Mouse (Mus musculus) hindbrain, embryonic 13.5 days (tissue): ENCODE results near the gene Tbc1d25. TPM values are rescaled to one million over a fixed set of nuclear protein-coding genes. Genes with fewer than 3 reads are reported as not detected.

ENCODE experiments used
- ATAC-seq: fragments of 200-750 bp; cut with Nextera tagmentation; 2 replicates; pipeline ENCODE4 v1.8.0; 2017; ENCODE audit warnings: moderate TSS enrichment; ENCODE audit not compliant: low FRiP score
- H3K27ac ChIP-seq: fragments of 300-500 bp; sonication (generic); 2 replicates; pipeline ENCODE4 v1.5.1; 2015; ENCODE audit warnings: inconsistent platforms, mild to moderate bottlenecking, moderate library complexity
- H3K27me3 ChIP-seq: fragments of 300-500 bp; sonication (generic); 2 replicates; pipeline ENCODE4 v1.6.1; 2015; ENCODE audit warnings: mild to moderate bottlenecking, inconsistent platforms
- H3K36me3 ChIP-seq: fragments of 300-500 bp; sonication (generic); 2 replicates; pipeline ENCODE4 v1.6.1; 2015; ENCODE audit warnings: mild to moderate bottlenecking, inconsistent platforms
- H3K4me1 ChIP-seq: fragments of 300-500 bp; sonication (generic); replicated peaks from 2 replicates; pipeline ENCODE4 v1.6.1; 2015; ENCODE audit warnings: inconsistent platforms
- H3K4me2 ChIP-seq: fragments of 300-500 bp; sonication (generic); 2 replicates; pipeline ENCODE4 v1.6.1; 2015; ENCODE audit warnings: inconsistent platforms, mild to moderate bottlenecking, moderate library complexity
- H3K4me3 ChIP-seq: fragments of 300-500 bp; sonication (generic); 2 replicates; pipeline ENCODE4 v1.5.1; 2015; ENCODE audit warnings: mild to moderate bottlenecking, inconsistent platforms
- H3K9ac ChIP-seq: fragments of 300-500 bp; sonication (generic); 2 replicates; pipeline ENCODE4 v1.6.1; 2015; ENCODE audit warnings: mild to moderate bottlenecking, inconsistent platforms
- H3K9me3 ChIP-seq: fragments of 300-500 bp; sonication (generic); 2 replicates; pipeline ENCODE4 v1.6.1; 2016; ENCODE audit warnings: inconsistent platforms
- WGBS: fragments of 180-500 bp; shearing (Covaris S2); methylation state at CpG from one replicate; pipeline ENCODE4 v1.1.7; 2015; 5-methylcytosine and 5-hydroxymethylcytosine counted together
- polyA plus RNA-seq: library from polyadenylated mRNA; unstranded; fragments of >200 nt; fragmentation: Nextera tagmentation; extraction: Ambion mirVana; gene quantifications from 2 replicates; pipeline ENCODE4 v1.2.1, GENCODE M21; 2015

The Tbc1d25 gene
- 19.8 and 21.0 TPM in 2 replicates for polyA plus RNA-seq

GRCm38 (mm10) chrX:8175504-8176385 is at the start of gene Tbc1d25:
TSS of gene Tbc1d25 (minus strand) at chrX:8176181.
- H3K4me3 ChIP-seq: peak within 1 kb of the TSS; percentile 48

GRCm38 (mm10) chrX:8223473-8223872 is 47.5 kb upstream of the Tbc1d25 start:
- Histone ChIP-seq H3K9ac (no peak overlapping the region), H3K4me2 (no peak overlapping the region), H3K36me3 (no peaks in the 10 kb centered on the region), H3K4me3 (no peak overlapping the region), H3K27me3 (no peaks in the 10 kb centered on the region), H3K9me3 (no peaks in the 10 kb centered on the region), H3K4me1 (no peaks in the 10 kb centered on the region), H3K27ac (no peak overlapping the region)
- 90% methylated on average over 7 of the region's 7 CpGs for WGBS
- no peak for ATAC-seq

More at GRCm38 (mm10) chrX:8175504-8176385, at the start of gene Tbc1d25:
- Histone ChIP-seq H3K9me3 (no peaks in the 10 kb centered on the region), H3K27ac (no peak within 1 kb of the TSS; the same call in 1 of the 2 replicates), H3K27me3 (no peaks in the 10 kb centered on the region), H3K4me1 (peaks cover 11% of the 10 kb centered on the region), H3K36me3 (peaks cover 5% of the 10 kb centered on the region; the same call in 1 of the 2 replicates), H3K9ac (peak within 1 kb of the TSS; percentile 64), H3K4me2 (peak within 1 kb of the TSS; percentile 56)
- peak; percentile 96 for ATAC-seq
- WGBS: 11% methylated on average over 56 of the region's 56 CpGs

- Histone ChIP-seq H3K4me3 (no peak overlapping the region), H3K36me3 (no peaks in the 10 kb centered on the region), H3K27ac (no peak overlapping the region), H3K4me1 (no peaks in the 10 kb centered on the region), H3K9me3 (no peaks in the 10 kb centered on the region), H3K4me2 (no peak overlapping the region), H3K9ac (no peak overlapping the region), H3K27me3 (no peaks in the 10 kb centered on the region)
- ATAC-seq: no peak
- WGBS: 67% methylated on average over 7 of the region's 7 CpGs
Observed at GRCm38 (mm10) chrX:8222678-8223421, 46.9 kb upstream of the Tbc1d25 start.

GRCm38 (mm10) chrX:8222296-8222677 is 46.3 kb upstream of the Tbc1d25 start:
- no peak overlapping the region for H3K9ac ChIP-seq
- no peak overlapping the region for H3K4me2 ChIP-seq
- H3K4me3 ChIP-seq: no peak overlapping the region
- H3K27me3 ChIP-seq: no peaks in the 10 kb centered on the region
- ATAC-seq: no peak
- H3K27ac ChIP-seq: no peak overlapping the region
- H3K9me3 ChIP-seq: no peaks in the 10 kb centered on the region
- H3K4me1 ChIP-seq: no peaks in the 10 kb centered on the region
- 75% methylated on average over 3 of the region's 3 CpGs for WGBS
- H3K36me3 ChIP-seq: no peaks in the 10 kb centered on the region

- H3K9ac ChIP-seq: no peak overlapping the region
- no peak overlapping the region for H3K27ac ChIP-seq
- no peak for ATAC-seq
- H3K36me3 ChIP-seq: no peaks in the 10 kb centered on the region
- no peaks in the 10 kb centered on the region for H3K9me3 ChIP-seq
- no peaks in the 10 kb centered on the region for H3K4me1 ChIP-seq
- no peak overlapping the region for H3K4me2 ChIP-seq
- H3K4me3 ChIP-seq: no peak overlapping the region
- 36% methylated on average over 8 of the region's 8 CpGs for WGBS
- H3K27me3 ChIP-seq: no peaks in the 10 kb centered on the region
Observed at GRCm38 (mm10) chrX:8219651-8220050, 43.7 kb upstream of the Tbc1d25 start.

- WGBS: 74% methylated on average over 2 of the region's 2 CpGs
- Histone ChIP-seq H3K4me1 (no peaks in the 10 kb centered on the region), H3K27ac (no peak overlapping the region), H3K9ac (no peak overlapping the region), H3K36me3 (no peaks in the 10 kb centered on the region), H3K27me3 (no peaks in the 10 kb centered on the region), H3K4me2 (no peak overlapping the region), H3K9me3 (no peaks in the 10 kb centered on the region), H3K4me3 (no peak overlapping the region)
- no peak for ATAC-seq
Observed at GRCm38 (mm10) chrX:8218114-8218513, 42.1 kb upstream of the Tbc1d25 start.

- Histone ChIP-seq H3K4me1 (no peaks in the 10 kb centered on the region), H3K27me3 (no peaks in the 10 kb centered on the region), H3K4me2 (no peak overlapping the region), H3K4me3 (no peak overlapping the region), H3K36me3 (no peaks in the 10 kb centered on the region), H3K27ac (no peak overlapping the region), H3K9ac (no peak overlapping the region), H3K9me3 (no peaks in the 10 kb centered on the region)
- no peak for ATAC-seq
- 51% methylated on average over 6 of the region's 6 CpGs for WGBS
Observed at GRCm38 (mm10) chrX:8217383-8217782, 41.4 kb upstream of the Tbc1d25 start.

GRCm38 (mm10) chrX:8211490-8212207 is 35.7 kb upstream of the Tbc1d25 start:
- ATAC-seq: no peak
- Histone ChIP-seq H3K4me3 (no peak overlapping the region), H3K36me3 (no peaks in the 10 kb centered on the region), H3K4me1 (0 out of 2 replicates have a peak, but pooled peaks cover 3% of the 10 kb centered on the region), H3K4me2 (no peak overlapping the region), H3K9me3 (no peaks in the 10 kb centered on the region), H3K27ac (no peak overlapping the region), H3K9ac (no peak overlapping the region), H3K27me3 (no peaks in the 10 kb centered on the region)
- 82% methylated on average over 7 of the region's 7 CpGs for WGBS

GRCm38 (mm10) chrX:8209720-8210119 is 33.7 kb upstream of the Tbc1d25 start:
- no peak for ATAC-seq
- H3K9me3 ChIP-seq: no peaks in the 10 kb centered on the region
- no peaks in the 10 kb centered on the region for H3K36me3 ChIP-seq
- H3K4me1 ChIP-seq: peaks cover 10% of the 10 kb centered on the region
- H3K4me3 ChIP-seq: no peak overlapping the region
- H3K4me2 ChIP-seq: no peak overlapping the region
- WGBS: 82% methylated on average over 2 of the region's 2 CpGs
- H3K27me3 ChIP-seq: no peaks in the 10 kb centered on the region
- no peak overlapping the region for H3K9ac ChIP-seq
- H3K27ac ChIP-seq: no peak overlapping the region

- ATAC-seq: no peak
- Histone ChIP-seq H3K9me3 (no peaks in the 10 kb centered on the region; the same call in 1 of the 2 replicates), H3K27me3 (no peaks in the 10 kb centered on the region), H3K9ac (0 out of 2 replicates have a peak overlapping the region, but pooled peaks have one; percentile 60), H3K4me2 (peak overlapping the region; percentile 58; the same call in 1 of the 2 replicates), H3K4me3 (no peak overlapping the region), H3K36me3 (peaks cover 9% of the 10 kb centered on the region; the same call in 1 of the 2 replicates), H3K27ac (no peak overlapping the region), H3K4me1 (peaks cover 10% of the 10 kb centered on the region)
- whole genome bisulfite sequencing: 30% methylated on average over 4 of the region's 4 CpGs
Observed at GRCm38 (mm10) chrX:8207224-8207623, 31.2 kb upstream of the Tbc1d25 start.

GRCm38 (mm10) chrX:8206694-8207197 is 30.8 kb upstream of the Tbc1d25 start:
- peak overlapping the region; percentile 58 for H3K4me2 ChIP-seq
- H3K4me1 ChIP-seq: peaks cover 10% of the 10 kb centered on the region
- H3K27ac ChIP-seq: peak overlapping the region; percentile 70
- no peaks in the 10 kb centered on the region; the same call in 1 of the 2 replicates for H3K9me3 ChIP-seq
- H3K4me3 ChIP-seq: peak overlapping the region; percentile 53
- peaks cover 9% of the 10 kb centered on the region; the same call in 1 of the 2 replicates for H3K36me3 ChIP-seq
- peak overlapping the region; percentile 60 for H3K9ac ChIP-seq
- no peaks in the 10 kb centered on the region for H3K27me3 ChIP-seq
- WGBS: 17% methylated on average over 11 of the region's 11 CpGs
- peak; percentile 6; the same call in 1 of the 2 replicates for ATAC-seq
